ENCODE assay signal across 13 mouse cellular contexts in the genomic region with DNA sequence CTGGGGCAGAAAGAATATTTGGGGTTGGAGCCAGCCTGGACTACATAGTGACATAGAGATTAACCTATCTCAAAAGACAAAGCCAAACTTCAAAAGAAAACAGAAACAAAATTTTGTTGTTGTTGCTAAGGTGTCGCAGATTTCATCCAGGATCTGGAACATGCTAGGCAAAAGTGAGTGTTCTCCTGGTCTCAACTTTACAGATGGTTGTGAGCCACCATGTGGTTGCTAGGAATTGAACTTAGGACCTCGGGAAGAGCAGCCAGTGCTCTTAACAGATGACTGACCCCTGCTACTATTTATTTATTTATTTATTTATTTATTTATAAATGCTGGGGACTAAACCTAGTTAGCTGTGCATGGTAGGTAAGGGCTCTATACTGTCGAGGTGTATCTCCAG. TPM values are rescaled to one million over a fixed set of nuclear protein-coding genes. Genes with fewer than 3 reads are reported as not detected.
"Had no signal": no experiment of that assay in that cellular context is flagged by ENCODE, and none has a peak within 500 bp of the region (broad histone marks: within the 10 kb centered on the region; RNA-seq: fewer than 3 reads in every experiment).

No protein-coding gene starts in this region.

- DNase-seq: kidney, adult 18-20 months; kidney, postnatal 25 days; layer of hippocampus, postnatal 36 days; lung, adult 2 months; lung, postnatal 36 days; right cerebral cortex, adult 18-20 months; right cerebral cortex, postnatal 25 days; thymus, adult 18-20 months; thymus, postnatal 14 days had no signal

- ATAC-seq: inflammation-experienced regulatory T-cells, adult 6 months; lung, postnatal 0 days; midbrain, embryonic 13.5 days had no signal

- H3K27ac ChIP-seq: limb, embryonic 15.5 days; midbrain, embryonic 13.5 days had no signal

- H3K4me3 ChIP-seq: limb, embryonic 15.5 days; midbrain, embryonic 13.5 days had no signal

- H3K27me3 ChIP-seq: limb, embryonic 15.5 days; midbrain, embryonic 13.5 days had no signal

- H3K9me3 ChIP-seq: limb, embryonic 15.5 days; midbrain, embryonic 13.5 days had no signal

- H3K9ac ChIP-seq: limb, embryonic 15.5 days; midbrain, embryonic 13.5 days had no signal

- H3K4me2 ChIP-seq: limb, embryonic 15.5 days; midbrain, embryonic 13.5 days had no signal

RNA-seq across cellular contexts. Expression of a gene that starts 41.5 kb away (rescaled TPM):
- polyA plus RNA-seq: inflammation-experienced regulatory T-cells, adult 6 months had no signal
